Mouse (Mus musculus) cerebellum, postnatal 14 days (tissue): Measurements from ENCODE around the gene Slc39a13.
"Not testable (repeated sequence)": the region's sequence is repeated elsewhere in the genome, so short reads cannot be mapped to it uniquely, and the experiment has no call there.

Experiments used
- DNase-seq, 2 experiments: peaks; one replicate each; pipeline ENCODE4 v3.0.0; 2021; ENCODE audit warnings: mixed read lengths in 2 of 2

The Slc39a13 gene

GRCm38 (mm10) chr2:91070076-91070800 lies at the start of gene Slc39a13:
Gene Slc39a13, minus strand, starts transcription at chr2:91070417.
- DNase-seq, result peak; percentile 96

- peak; percentile 97 to 98 for DNase-seq
These were observed 49.3 kb upstream of the Slc39a13 start for GRCm38 (mm10) chr2:91119551-91119950.

DNA sequence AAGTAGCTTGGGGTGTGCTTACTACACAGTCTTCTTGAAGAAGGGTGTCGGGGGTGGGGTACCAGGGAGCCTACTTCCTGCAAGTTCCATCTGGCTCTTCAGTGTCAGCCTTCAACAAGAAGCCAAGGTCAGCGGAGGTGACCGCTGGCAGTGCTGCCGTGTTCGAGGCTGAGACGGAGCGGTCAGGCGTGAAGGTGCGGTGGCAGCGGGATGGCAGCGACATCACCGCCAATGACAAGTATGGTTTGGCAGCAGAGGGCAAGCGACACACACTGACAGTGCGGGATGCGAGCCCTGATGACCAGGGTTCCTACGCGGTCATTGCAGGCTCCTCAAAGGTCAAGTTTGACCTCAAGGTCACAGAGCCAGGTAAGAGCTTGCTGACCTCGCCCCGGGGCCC lies 48.8 kb upstream of the Slc39a13 start:
- peak; percentile 92 to 95 for DNase-seq

DNA sequence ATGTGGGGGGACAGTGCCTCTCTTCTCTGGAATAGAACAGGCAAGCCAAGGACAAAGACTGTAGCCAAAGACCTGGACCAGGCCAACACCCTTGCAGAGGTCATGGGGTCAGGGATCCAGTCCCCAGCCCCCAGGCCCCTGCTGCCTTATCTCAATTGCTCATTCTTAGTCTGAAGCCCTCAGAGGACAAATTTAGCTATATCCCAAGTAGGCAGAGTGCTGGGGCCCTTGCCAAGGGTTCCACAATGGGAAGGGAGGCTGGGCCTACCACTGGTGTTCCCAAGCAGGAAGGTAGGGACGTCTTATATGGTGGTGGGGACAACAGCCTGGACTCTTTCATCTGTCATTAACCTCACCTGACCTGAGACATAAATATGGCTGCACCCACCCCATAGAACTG lies 48.4 kb upstream of the Slc39a13 start:
- peak in 1 of 2 experiments; percentile 76 for DNase-seq

DNA sequence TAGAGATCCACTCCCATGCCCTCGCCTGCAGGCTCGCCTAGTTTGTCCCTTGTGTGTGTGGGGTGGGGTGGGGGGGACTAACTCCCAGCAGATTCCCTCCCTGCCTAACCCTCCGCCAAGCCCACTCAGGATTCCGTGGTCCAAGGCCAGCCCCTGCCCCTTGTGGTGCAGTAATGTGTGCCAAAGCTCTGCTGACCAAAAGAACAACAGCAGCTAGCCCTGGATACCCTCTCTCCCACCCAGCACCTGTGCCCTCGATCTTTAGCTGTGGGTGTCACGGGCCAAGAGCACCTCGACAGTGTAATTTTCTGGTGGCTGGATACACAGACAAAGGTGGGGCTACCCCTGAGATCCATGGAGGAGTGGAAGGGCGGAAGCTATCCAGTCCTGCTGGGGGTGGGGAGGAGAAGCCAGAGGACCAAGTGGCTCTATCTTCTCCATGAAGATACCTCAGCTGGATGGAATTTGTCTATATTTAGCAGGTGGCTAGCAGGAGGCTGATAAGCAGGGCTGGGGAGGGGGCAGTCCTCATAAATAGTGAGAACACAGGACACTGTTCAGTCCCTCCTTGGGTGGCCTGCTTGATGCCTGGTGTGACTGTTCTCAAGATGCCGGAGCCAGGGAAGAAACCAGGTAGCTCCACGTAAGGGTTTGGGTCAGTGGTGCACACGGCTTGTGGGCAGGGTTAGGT lies 47.5 kb upstream of the Slc39a13 start, which contains the start of gene Mybpc3:
Gene Mybpc3 (plus strand): TSS at position 560 of the 691 bp plus-strand sequence.
- DNase-seq, result peak in 1 of 2 experiments; percentile 50

GRCm38 (mm10) chr2:91116842-91117241 lies 46.6 kb upstream of the Slc39a13 start:
- DNase-seq, result peak in 1 of 2 experiments; percentile 15

DNA sequence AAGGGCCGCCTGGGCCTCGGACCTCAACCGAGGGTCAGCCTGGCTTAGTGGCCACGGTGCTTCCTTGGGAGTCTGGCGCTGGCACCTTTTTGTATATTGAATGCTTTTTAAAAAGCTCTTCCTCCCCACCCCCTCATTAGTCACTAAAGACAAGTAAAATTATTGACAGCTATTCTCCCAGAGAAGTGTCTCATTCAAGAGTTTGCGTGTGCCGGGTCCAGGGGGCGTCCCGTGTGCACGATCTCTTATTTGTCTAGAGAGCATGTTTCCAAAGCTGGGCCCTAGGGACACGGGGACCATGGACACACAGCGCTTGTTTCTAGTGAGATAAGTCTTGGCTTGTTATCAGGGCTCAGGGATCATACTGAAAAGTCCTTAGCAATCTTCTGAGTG lies 45.4 kb upstream of the Slc39a13 start:
- no peak for DNase-seq

GRCm38 (mm10) chr2:91114781-91115577 lies 44.8 kb upstream of the Slc39a13 start:
- DNase-seq, result peak; percentile 100

DNA sequence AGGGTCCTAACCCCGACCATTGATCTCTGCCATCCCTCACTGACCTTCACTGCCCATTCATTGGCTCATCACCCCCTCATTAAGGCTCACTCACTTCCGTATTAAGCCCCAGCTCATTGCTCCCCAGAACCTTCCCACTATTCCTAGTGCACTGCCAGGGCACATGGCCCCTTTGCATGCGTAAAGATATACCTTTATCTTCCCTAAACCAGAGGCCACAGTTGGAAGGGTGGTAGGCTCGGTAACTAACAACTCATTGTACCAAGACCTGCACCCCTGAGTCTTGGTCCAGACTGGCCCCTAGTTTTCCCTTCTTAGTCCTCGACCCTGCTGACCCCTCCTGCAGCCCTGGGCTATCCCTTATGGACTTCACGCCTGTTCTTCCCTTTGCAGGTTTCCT lies 43.6 kb upstream of the Slc39a13 start:
- DNase-seq, result no peak

GRCm38 (mm10) chr2:91113334-91113733 lies 43.1 kb upstream of the Slc39a13 start:
- DNase-seq, result no peak

- no peak for DNase-seq
These were observed 42.3 kb upstream of the Slc39a13 start for GRCm38 (mm10) chr2:91112491-91112890.

DNA sequence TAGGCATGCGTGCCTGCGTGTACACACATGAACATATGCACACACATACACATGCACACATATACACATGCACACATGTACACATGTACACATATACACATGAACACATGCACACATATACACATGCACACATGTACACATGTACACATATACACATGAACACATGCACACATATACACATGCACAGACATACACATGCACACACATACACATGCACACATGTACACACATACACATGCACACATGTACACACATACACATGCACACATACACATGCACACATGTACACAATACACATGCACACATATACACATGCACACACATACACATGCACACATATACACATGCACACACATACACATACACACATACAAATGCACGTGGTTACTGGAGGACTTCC lies 41.6 kb upstream of the Slc39a13 start:
- DNase-seq, result not testable (repeated sequence)

DNA sequence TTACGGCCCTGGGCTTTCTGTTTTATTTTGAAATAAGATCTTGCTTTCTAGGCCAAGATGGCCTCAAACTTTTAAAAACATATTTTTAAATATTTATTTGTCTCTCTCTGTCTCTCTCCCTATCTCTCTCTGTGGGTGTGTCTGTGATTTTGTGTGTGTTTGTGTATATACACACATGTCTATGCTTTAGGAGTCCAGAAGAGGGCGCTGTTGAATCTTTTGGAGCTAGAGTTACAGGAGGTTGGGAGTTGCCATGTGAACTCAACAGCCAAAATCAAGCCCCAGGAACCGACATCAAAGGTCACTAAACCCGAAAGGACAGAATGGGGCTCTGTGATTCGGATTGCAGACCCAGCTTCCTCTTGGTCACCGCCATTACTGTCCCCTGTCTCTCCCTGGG lies 40.2 kb upstream of the Slc39a13 start:
- DNase-seq, result no peak

DNA sequence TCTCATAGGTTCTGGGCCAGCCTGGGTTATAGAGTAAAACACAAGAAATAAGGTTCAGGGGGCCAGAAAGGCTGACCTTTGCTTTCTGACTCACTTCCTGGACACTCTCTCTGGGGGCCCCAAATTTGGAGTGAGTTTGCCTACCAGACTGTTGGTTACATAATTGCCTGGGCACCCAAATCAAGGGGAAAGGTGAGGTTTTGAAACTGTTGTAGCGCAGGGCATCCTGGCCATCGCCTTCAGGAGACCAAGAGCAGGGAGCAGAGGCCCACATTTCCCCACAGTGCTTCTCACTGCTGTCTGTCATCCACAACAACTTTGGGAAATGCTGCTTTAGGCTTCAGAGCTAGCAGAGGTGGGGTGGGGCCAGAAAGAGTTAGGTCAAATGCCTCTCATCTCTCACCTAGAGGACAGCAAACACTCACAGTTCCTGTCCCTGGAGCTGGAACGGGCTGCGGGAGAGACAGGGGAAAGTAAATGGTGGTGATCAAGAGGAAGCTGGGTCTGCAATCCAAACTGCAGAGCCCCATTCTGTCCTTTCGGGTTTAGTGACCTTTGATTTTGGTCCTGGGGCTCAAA lies 39.7 kb upstream of the Slc39a13 start:
- no peak for DNase-seq

- no peak for DNase-seq
These were observed 39.0 kb upstream of the Slc39a13 start for GRCm38 (mm10) chr2:91109241-91109640.

DNA sequence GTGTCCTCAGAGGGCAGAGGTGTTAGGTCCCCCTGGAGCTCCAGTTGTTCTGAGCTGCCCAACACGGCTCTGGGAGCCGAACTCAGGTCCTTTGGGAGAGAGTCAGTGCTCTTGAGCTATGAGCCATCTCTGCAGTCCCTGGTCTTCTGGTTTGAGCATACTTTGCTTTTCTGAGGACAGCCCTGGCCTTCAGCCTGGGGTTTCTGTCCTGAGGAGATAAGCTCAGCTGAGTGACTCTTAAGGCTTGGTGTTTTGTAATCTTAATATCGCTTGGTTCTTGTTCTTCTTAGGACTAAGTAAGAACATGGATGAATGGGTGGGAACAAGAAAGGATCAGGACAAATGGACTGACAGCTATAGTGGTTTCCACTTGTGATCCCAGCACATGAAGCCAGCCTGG lies 37.9 kb upstream of the Slc39a13 start:
- DNase-seq, result no peak

DNA sequence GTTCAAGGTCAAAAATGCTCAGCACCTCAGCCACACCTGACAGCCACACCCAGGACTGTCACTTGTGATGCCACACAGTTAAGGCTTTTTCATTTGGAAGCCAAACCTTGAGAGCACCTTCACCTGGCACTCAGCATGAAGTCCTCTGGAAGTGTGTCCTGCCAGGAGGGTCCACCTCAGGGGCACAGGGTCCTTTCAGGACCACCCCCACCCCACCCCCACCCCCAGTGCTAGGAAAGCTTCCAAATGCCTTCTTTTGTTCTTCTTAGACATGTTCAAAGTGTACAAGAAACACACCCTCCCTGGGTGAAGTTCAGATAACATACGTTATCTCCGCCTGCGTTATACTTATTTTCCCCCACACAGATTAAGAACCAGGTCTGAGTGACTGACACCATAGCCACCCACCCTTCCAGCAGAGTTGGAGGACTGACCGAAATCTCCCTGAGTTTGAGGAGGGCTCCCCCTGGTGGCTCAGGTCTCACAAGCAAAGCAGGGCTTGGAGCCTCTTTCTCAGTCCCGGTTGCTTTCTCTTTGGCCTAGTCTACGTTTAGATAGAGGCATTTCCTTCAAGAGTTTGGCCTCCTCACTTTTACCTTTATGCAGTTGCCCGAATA lies 31.0 kb upstream of the Slc39a13 start:
- DNase-seq, result peak; percentile 97 to 99

- no peak for DNase-seq
These were observed 27.9 kb upstream of the Slc39a13 start for GRCm38 (mm10) chr2:91098156-91098555.

DNA sequence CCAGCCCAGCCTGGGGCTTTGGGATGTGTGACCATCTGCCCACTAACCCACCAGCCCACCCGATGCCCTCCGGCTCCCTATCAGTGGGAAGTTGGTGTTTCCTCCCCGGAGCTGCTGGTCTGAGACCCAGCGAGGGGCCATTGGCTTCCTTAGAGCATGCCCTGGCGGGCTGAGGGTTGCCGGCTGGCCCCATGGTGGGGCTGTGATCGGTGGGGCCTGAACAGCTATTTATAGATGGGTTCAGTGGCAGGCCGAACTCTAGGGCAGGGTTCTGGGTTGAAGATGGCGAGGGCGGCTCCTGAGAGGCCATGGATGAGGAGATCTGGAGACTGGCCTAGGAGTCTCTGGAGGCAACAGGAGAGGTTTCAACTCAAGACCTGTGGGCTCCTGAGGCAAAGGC lies 26.8 kb upstream of the Slc39a13 start:
- no peak for DNase-seq

DNA sequence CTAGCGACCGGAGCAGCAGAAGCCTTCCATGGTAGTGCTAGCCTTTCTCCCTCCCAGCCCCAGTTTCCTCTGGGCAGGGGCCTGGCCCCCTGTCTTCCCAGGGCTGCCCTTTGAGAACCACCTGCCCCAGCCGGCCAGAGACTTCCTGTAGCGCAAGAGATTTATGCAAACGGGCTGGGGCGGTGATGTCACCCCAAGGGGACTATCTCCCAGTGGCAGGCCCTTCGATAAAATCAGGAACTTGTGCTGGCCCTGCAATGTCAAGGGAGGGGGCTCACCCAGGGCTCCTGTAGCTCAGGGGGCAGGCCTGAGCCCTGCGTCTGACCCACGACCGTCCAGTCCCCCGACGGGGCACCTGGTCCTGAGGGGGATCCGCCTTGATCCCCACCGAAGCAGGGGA lies 26.3 kb upstream of the Slc39a13 start:
- no peak for DNase-seq

DNA sequence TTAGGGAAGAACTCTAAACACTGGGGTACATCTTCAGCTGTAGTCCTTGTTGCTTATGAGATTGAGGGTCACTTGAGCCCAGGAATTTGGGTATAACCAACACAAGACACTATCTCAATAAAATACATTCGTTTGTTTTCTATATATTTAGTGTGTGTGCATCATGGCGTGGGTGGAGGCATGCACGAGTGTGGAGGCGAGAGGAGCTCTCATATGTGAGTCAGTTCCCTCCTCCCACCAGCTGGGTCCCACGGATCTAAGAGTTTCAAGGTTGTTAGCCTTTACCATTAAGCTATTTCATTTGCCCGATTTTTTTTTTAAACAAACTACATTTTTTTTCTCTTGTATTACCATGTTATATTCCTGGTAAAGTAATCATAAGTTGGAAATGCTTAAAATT lies 20.6 kb upstream of the Slc39a13 start:
- DNase-seq, result no peak

DNA sequence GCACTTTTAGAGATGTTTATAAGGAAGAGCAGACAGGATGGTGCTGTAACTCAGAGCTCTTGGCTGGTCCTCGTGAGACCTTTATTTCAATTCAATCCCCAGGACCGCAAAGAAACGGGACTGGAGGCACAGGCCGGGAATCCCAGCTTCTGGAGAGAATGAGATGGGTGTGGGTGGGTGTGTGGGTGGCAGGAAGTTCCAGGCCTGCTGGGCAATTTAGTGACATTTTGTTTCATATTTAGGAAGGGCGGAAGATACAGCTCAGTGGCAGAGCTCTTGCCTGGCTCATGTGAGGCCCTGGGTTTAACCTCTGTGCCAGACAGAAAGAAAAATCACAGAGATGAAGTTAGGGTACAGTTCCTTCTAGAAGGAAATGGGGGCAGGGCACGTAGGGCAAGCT lies 20.0 kb upstream of the Slc39a13 start:
- DNase-seq, result no peak

DNA sequence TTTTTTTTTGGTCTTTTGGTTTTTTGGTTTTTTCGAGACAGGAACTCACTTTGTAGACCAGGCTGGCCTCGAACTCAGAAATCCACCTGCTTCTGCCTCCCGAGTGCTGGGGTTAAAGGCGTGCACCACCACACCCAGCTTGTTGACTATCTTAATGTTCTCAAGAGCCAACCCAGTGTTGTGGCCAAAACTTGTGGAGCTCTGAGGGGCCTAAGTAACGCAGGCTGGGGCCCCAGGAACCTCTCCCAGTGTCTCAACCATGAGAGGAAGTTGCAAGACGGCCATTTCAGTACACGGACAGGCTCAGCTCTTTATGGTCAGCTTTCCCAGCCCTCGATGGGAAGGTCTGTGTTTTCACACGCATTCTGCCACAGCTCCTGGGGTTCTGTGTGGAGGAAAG lies 18.8 kb upstream of the Slc39a13 start:
- no peak for DNase-seq
